Mouse (Mus musculus): Measurements from ENCODE around the gene Fnbp1l.
A peak's percentile ranks its signal among the peaks of the same experiment; 100 is the strongest.

Gene Fnbp1l

GRCm38 (mm10) chr3:122520875-122521274, 98.6 kb downstream of the Fnbp1l start:
- no peak for DNase-seq (ENCODE audit: low read depth)

GRCm38 (mm10) chr3:122520365-122520764, 99.2 kb downstream of the Fnbp1l start:
- no peak for DNase-seq (ENCODE audit: low read depth)

- DNase-seq (ENCODE audit: low read depth): no peak
Measured at GRCm38 (mm10) chr3:122519082-122519481, 100.4 kb downstream of the Fnbp1l start.

GRCm38 (mm10) chr3:122518231-122518736, 101.2 kb downstream of the Fnbp1l start:
- DNase-seq (ENCODE audit: low read depth): peak; percentile 71

GRCm38 (mm10) chr3:122517726-122518125, 101.8 kb downstream of the Fnbp1l start:
- no peak for DNase-seq (ENCODE audit: low read depth)

- DNase-seq (ENCODE audit: low read depth): no peak
Measured at GRCm38 (mm10) chr3:122516327-122516695, 103.2 kb downstream of the Fnbp1l start.

GRCm38 (mm10) chr3:122515568-122516326, 103.8 kb downstream of the Fnbp1l start:
- peak; percentile 47 for DNase-seq (ENCODE audit: low read depth)

GRCm38 (mm10) chr3:122512725-122513375, 106.7 kb downstream of the Fnbp1l start:
- no peak for DNase-seq (ENCODE audit: low read depth)

- no peak for DNase-seq (ENCODE audit: low read depth)
Measured at GRCm38 (mm10) chr3:122511721-122512619, 107.5 kb downstream of the Fnbp1l start.

GRCm38 (mm10) chr3:122510932-122511331, 108.6 kb downstream of the Fnbp1l start:
- no peak for DNase-seq (ENCODE audit: low read depth)

GRCm38 (mm10) chr3:122510240-122510750, 109.2 kb downstream of the Fnbp1l start:
- DNase-seq (ENCODE audit: low read depth): no peak

- peak; percentile 86 for DNase-seq (ENCODE audit: low read depth)
Measured at GRCm38 (mm10) chr3:122509534-122510239, 109.8 kb downstream of the Fnbp1l start.

- DNase-seq (ENCODE audit: low read depth): peak; percentile 91
Measured at GRCm38 (mm10) chr3:122509084-122509483, 110.4 kb downstream of the Fnbp1l start.

GRCm38 (mm10) chr3:122507826-122508225, 111.7 kb downstream of the Fnbp1l start:
- DNase-seq (ENCODE audit: low read depth): no peak

GRCm38 (mm10) chr3:122506343-122506916, 113.1 kb downstream of the Fnbp1l start:
- DNase-seq (ENCODE audit: low read depth): no peak

GRCm38 (mm10) chr3:122500929-122501328, 118.6 kb downstream of the Fnbp1l start:
- no peak for DNase-seq (ENCODE audit: low read depth)

GRCm38 (mm10) chr3:122499647-122500046, 119.9 kb downstream of the Fnbp1l start:
- peak; percentile 34 for DNase-seq (ENCODE audit: low read depth)

- DNase-seq (ENCODE audit: low read depth): peak; percentile 79
Measured at GRCm38 (mm10) chr3:122498528-122498927, 121.0 kb downstream of the Fnbp1l start.

GRCm38 (mm10) chr3:122497871-122498270, 121.6 kb downstream of the Fnbp1l start:
- DNase-seq (ENCODE audit: low read depth): no peak

- DNase-seq (ENCODE audit: low read depth): peak; percentile 40
Measured at GRCm38 (mm10) chr3:122494764-122495163, 124.8 kb downstream of the Fnbp1l start.
